ENCODE assay signal across 8 mouse cellular contexts in genomic region chr3:135825016-135825753, GRCm38 (mm10). TPM values are rescaled to one million over a fixed set of nuclear protein-coding genes. Genes with fewer than 3 reads are reported as not detected.
DNase-seq lines count a peak whose midpoint lies in the region; ATAC-seq and TF ChIP-seq lines count a peak whose summit lies in the region.

TSS of gene Slc39a8 (plus strand) at chr3:135825279.

- H3K4me1 ChIP-seq in embryonic facial prominence, embryonic 12.5 days: peaks cover 4% of the 10 kb centered on the region; the same call in 1 of the 2 replicates
- H3K4me1 ChIP-seq in intestine, postnatal 0 days (replicated peaks; ENCODE audit: control insufficient read depth, insufficient read depth, low read length): no peaks in the 10 kb centered on the region
- H3K4me1 ChIP-seq in limb, embryonic 10.5 days: peaks cover 18% of the 10 kb centered on the region
- peaks cover 6% of the 10 kb centered on the region for H3K4me1 ChIP-seq in midbrain, embryonic 11.5 days (ENCODE audit: control insufficient read depth, insufficient read depth, low read length)

- peak within 1 kb of the TSS; percentile 61 for H3K9ac ChIP-seq in embryonic facial prominence, embryonic 12.5 days
- peak within 1 kb of the TSS; percentile 62 for H3K9ac ChIP-seq in intestine, postnatal 0 days (ENCODE audit: low read depth, low read length)
- H3K9ac ChIP-seq in midbrain, embryonic 11.5 days (ENCODE audit: low read length): peak within 1 kb of the TSS; percentile 80

- no peaks in the 10 kb centered on the region for H3K27me3 ChIP-seq in embryonic facial prominence, embryonic 12.5 days
- H3K27me3 ChIP-seq in intestine, postnatal 0 days (replicated peaks; ENCODE audit: control insufficient read depth, insufficient read depth, low read length): no peaks in the 10 kb centered on the region
- H3K27me3 ChIP-seq in limb, embryonic 10.5 days (ENCODE audit: low read depth, poor library complexity, severe bottlenecking): peaks cover 8% of the 10 kb centered on the region
- no peaks in the 10 kb centered on the region for H3K27me3 ChIP-seq in midbrain, embryonic 11.5 days (ENCODE audit: control insufficient read depth, insufficient read depth, low read length)

- no peaks in the 10 kb centered on the region for H3K9me3 ChIP-seq in embryonic facial prominence, embryonic 12.5 days
- no peaks in the 10 kb centered on the region for H3K9me3 ChIP-seq in intestine, postnatal 0 days (ENCODE audit: control insufficient read depth)
- H3K9me3 ChIP-seq in limb, embryonic 10.5 days (replicated peaks): no peaks in the 10 kb centered on the region
- H3K9me3 ChIP-seq in midbrain, embryonic 11.5 days (ENCODE audit: control insufficient read depth, low read length): no peaks in the 10 kb centered on the region

- H3K4me2 ChIP-seq in embryonic facial prominence, embryonic 12.5 days (replicated peaks): peak within 1 kb of the TSS; percentile 97
- H3K4me2 ChIP-seq in intestine, postnatal 0 days (replicated peaks; ENCODE audit: low read depth): peak within 1 kb of the TSS; percentile 97
- peak within 1 kb of the TSS; percentile 87 for H3K4me2 ChIP-seq in midbrain, embryonic 11.5 days

- H3K27ac ChIP-seq in embryonic facial prominence, embryonic 12.5 days: peak within 1 kb of the TSS; percentile 69
- peak within 1 kb of the TSS; percentile 92 for H3K27ac ChIP-seq in intestine, postnatal 0 days (ENCODE audit: low read depth, low read length)
- peak within 1 kb of the TSS; percentile 83 for H3K27ac ChIP-seq in limb, embryonic 10.5 days
- peak within 1 kb of the TSS; percentile 44 for H3K27ac ChIP-seq in midbrain, embryonic 11.5 days (ENCODE audit: low read depth, low read length)

- DNase-seq in adrenal gland, postnatal 36 days: peak; percentile 90 to 91
- DNase-seq in limb, embryonic 10.5 days (ENCODE audit: low spot score): peak; percentile 84
- DNase-seq in midbrain, embryonic 11.5 days (ENCODE audit: low spot score, missing footprints): peak; percentile 96
- DNase-seq in right cerebral cortex, postnatal 4 days: peak; percentile 60
- peak; percentile 93 for DNase-seq in yolk sac, embryonic 10.5 days (ENCODE audit: low spot score)

- TF ChIP-seq CTCF in intestine, postnatal 0 days (IDR thresholded peaks at IDR 0.05; ENCODE audit: low read depth): peak; percentile 72

- WGBS in embryonic facial prominence, embryonic 12.5 days: 4% methylated on average over 22 of the region's 22 CpGs
- 2% methylated on average over 22 of the region's 22 CpGs for WGBS in intestine, postnatal 0 days
- 5% methylated on average over 22 of the region's 22 CpGs for WGBS in limb, embryonic 10.5 days
- WGBS in midbrain, embryonic 11.5 days: 3% methylated on average over 22 of the region's 22 CpGs

- ATAC-seq in embryonic facial prominence, embryonic 12.5 days (ENCODE audit: insufficient number of reproducible peaks, insufficient read depth, low FRiP score, low TSS enrichment): peak; percentile 91
- peak; percentile 85 for ATAC-seq in granulocyte monocyte progenitor cell, adult 5-6 weeks (replicated peaks; ENCODE audit: poor library complexity, severe bottlenecking)
- peak; percentile 95 for ATAC-seq in intestine, postnatal 0 days
- peak; percentile 93 for ATAC-seq in midbrain, embryonic 11.5 days (ENCODE audit: low FRiP score)

- no peaks in the 10 kb centered on the region for H3K36me3 ChIP-seq in embryonic facial prominence, embryonic 12.5 days
- 0 out of 2 replicates have a peak, but pooled peaks cover 4% of the 10 kb centered on the region for H3K36me3 ChIP-seq in intestine, postnatal 0 days (ENCODE audit: control insufficient read depth, insufficient read depth)
- no peaks in the 10 kb centered on the region for H3K36me3 ChIP-seq in limb, embryonic 10.5 days
- H3K36me3 ChIP-seq in midbrain, embryonic 11.5 days (ENCODE audit: control insufficient read depth, insufficient read depth, low read length): no peaks in the 10 kb centered on the region

- H3K4me3 ChIP-seq in embryonic facial prominence, embryonic 12.5 days: peak within 1 kb of the TSS; percentile 63
- H3K4me3 ChIP-seq in intestine, postnatal 0 days (ENCODE audit: low read depth, low read length): peak within 1 kb of the TSS; percentile 73
- peak within 1 kb of the TSS; percentile 60 for H3K4me3 ChIP-seq in limb, embryonic 10.5 days
- H3K4me3 ChIP-seq in midbrain, embryonic 11.5 days (ENCODE audit: low read depth, low read length): peak within 1 kb of the TSS; percentile 56

RNA-seq across cellular contexts. Expression of gene Slc39a8, which starts in this region (rescaled TPM):
- 1 to 10 TPM; 3.4 to 5.1 TPM for total RNA-seq in adrenal gland, postnatal 36 days (2021)
- 15.0 and 16.2 TPM in 2 replicates for polyA plus RNA-seq in embryonic facial prominence, embryonic 12.5 days (2016; fragmentation: Nextera tagmentation; extraction: Ambion mirVana)
- 5.8 and 10.4 TPM in 2 replicates for total RNA-seq in granulocyte monocyte progenitor cell, adult 5-6 weeks (2014; fragmentation: Nextera tagmentation)
- total RNA-seq in granulocyte monocyte progenitor cell, adult 5-6 weeks (2017): 11.3 and 15.0 TPM in 2 replicates
- 36.8 and 39.5 TPM in 2 replicates for polyA plus RNA-seq in intestine, postnatal 0 days (2015; fragmentation: Nextera tagmentation; extraction: Ambion mirVana)
- 10.0 and 13.8 TPM in 2 replicates for polyA plus RNA-seq in limb, embryonic 10.5 days (2016; fragmentation: Nextera tagmentation; extraction: Ambion mirVana)
- polyA plus RNA-seq in midbrain, embryonic 11.5 days (2014; fragmentation: Nextera tagmentation; extraction: Ambion mirVana): 21.7 and 24.8 TPM in 2 replicates

Comparison
In these comparisons a context has a peak if more than half of its experiments do, and no peak if none do; other contexts are left out.
1. Peak in every context shown above with its lines: DNase-seq, ATAC-seq, H3K4me3 ChIP-seq and H3K27ac ChIP-seq.